Mouse (Mus musculus): ENCODE measurements around the gene Six1. TPM values are rescaled to one million over a fixed set of nuclear protein-coding genes. Genes with fewer than 3 reads are reported as not detected.

Six1 gene
- polyA plus RNA-seq, 1 experiment from 2014 or later = 36.0 TPM

GRCm38 (mm10) chr12:73046607-73047180, 7.0 kb downstream of the Six1 start:
- peak overlapping the region; percentile 78; the same call in 1 of the 2 replicates for H3K27ac ChIP-seq
- peaks cover 13% of the 10 kb centered on the region for H3K4me1 ChIP-seq
- peak; percentile 80 for ATAC-seq (ENCODE audit: low FRiP score)
- no peaks in the 10 kb centered on the region for H3K9me3 ChIP-seq (replicated peaks)
- WGBS = 0% methylated on average over 38 of the region's 38 CpGs
- H3K4me2 ChIP-seq (replicated peaks) = peak overlapping the region; percentile 51
- peak overlapping the region; percentile 72 for H3K9ac ChIP-seq
- H3K4me3 ChIP-seq = peak overlapping the region; percentile 43
- no peaks in the 10 kb centered on the region for H3K36me3 ChIP-seq
- H3K27me3 ChIP-seq = peaks cover 87% of the 10 kb centered on the region

DNA sequence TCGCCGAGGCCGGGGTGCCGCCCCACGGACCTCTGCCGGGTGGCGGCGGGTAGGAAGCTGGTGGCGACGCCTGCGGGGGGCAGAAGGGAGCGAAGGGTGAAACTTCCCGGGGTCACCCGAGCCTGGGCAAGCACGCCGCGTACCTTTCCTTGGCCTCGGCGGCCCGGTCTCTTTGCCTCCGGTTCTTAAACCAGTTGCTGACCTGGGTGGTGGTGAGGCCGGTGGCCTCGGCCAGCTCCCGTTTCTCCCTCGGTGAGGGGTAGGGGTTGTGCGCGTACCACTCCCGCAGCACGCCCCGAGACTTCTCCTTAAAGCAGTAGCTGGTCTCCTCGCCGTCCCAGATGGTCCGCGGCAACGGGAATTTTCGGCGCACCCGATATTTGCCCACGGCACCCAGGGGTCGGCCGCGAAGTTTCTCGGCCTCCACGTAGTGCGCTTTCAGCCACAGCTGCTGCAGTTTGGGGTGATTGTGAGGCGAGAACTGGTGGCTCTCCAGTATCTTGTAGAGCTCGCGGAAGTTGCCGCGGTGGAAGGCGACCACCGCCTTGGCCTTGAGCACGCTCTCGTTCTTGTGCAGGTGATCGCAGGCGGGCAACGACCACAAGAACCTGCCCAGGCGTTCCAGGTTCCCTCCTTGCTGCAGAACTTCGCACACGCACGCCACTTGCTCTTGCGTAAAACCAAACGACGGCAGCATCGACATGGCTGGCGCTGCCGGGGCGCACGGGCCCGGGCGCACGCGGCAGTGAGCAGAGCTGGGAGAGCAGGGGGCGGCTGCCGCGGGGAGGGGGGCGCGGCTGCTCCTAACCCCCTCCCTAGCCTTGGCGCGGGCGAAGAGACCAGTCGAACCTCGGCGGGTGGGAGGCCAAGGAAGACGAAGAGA, 7.7 kb downstream of the Six1 start:
- Histone ChIP-seq H3K27ac (peak overlapping the region; percentile 78), H3K27me3 (peaks cover 89% of the 10 kb centered on the region), H3K9me3 (replicated peaks) (no peaks in the 10 kb centered on the region), H3K4me3 (peak overlapping the region; percentile 43), H3K4me2 (replicated peaks) (peak overlapping the region; percentile 51), H3K4me1 (peaks cover 13% of the 10 kb centered on the region), H3K9ac (peak overlapping the region; percentile 72), H3K36me3 (no peaks in the 10 kb centered on the region)
- ATAC-seq (ENCODE audit: low FRiP score) = no peak; the same call in 1 of the 2 replicates
- WGBS = under 1% methylated on average over 84 of the region's 85 CpGs

DNA sequence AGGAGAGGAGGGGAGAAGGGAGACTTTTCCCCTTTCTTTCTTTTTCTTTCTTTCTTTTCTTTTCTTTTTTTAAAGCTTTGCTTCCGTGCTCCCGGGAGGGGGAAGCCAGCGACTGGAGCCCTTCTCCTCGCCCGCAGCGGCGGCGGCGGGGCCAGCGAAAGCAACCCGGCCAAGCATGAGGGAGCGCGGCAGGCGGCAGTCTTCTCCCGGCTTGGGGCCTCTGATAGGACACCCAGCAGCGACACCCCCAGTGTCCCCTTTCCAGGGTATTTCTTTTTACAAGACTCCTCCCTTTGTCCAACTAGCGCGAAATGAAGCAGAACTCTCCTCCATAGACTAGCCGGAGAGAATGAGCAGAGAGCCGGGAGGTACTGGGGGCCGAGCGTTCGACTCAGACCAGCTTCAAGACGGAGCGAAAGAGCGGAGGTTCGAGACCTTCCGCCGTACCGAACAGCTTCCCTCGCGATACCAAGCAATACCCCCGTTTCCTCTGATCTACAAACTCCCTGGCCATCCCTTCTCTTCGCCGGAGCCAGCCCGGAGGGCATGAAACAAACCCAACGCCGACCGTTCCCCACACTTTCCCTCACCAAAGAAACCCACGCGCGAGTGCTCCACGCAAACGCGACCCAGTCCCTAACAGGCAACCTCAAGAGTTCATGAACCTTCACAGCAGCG, 8.5 kb downstream of the Six1 start:
- under 1% methylated on average over 44 of the region's 46 CpGs for WGBS
- peak overlapping the region; percentile 43 for H3K4me3 ChIP-seq
- H3K27ac ChIP-seq = peak overlapping the region; percentile 78
- H3K27me3 ChIP-seq = peaks cover 89% of the 10 kb centered on the region
- no peak for ATAC-seq (ENCODE audit: low FRiP score)
- H3K36me3 ChIP-seq = no peaks in the 10 kb centered on the region
- no peaks in the 10 kb centered on the region for H3K9me3 ChIP-seq (replicated peaks)
- peak overlapping the region; percentile 72 for H3K9ac ChIP-seq
- H3K4me1 ChIP-seq = peaks cover 13% of the 10 kb centered on the region
- peak overlapping the region; percentile 51 for H3K4me2 ChIP-seq (replicated peaks)

DNA sequence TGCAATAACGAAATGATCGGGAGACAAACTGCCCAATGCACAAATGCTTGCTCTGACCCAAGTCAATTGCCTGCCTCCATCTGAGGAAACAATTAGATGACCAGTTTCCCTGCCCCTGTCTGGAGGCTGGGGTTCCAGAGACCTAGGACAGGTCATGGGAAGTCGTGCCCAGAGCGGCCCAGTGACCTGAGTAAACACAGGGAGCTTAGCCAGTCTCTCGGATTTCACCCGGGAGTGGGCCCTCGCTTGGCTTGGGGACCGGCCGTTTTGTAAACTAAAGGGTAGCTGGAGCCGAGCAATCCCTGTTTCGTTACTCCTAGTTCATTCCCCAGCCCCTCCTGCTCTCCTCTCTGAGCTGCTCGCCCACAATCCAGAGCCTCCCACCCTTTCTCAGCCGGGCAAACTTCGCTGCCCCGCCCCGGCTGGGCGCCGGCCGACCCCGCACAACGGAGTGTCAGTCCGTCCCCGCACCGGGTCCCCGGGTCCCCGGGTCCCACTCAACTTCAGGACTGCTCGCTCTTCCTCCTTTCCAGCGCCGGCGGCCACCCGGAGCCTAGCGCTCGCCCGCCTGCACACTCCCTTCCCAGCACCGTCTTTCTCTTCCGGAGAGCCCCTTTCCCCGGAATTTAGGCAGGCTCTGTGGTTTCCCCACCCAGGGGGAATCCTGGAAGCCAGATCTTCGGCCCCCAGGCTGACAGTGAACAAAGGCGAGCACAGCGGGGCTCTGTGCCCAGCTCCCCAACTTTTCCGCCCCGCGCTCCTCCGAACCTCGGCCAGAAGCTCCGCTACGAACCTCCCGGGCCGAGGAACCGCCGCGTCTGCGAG, 9.3 kb downstream of the Six1 start:
- H3K4me2 ChIP-seq (replicated peaks) = peak overlapping the region; percentile 51
- H3K9me3 ChIP-seq (replicated peaks) = no peaks in the 10 kb centered on the region
- peak overlapping the region; percentile 43 for H3K4me3 ChIP-seq
- peaks cover 13% of the 10 kb centered on the region for H3K4me1 ChIP-seq
- under 1% methylated on average over 48 of the region's 53 CpGs for WGBS
- ATAC-seq (ENCODE audit: low FRiP score) = no peak
- no peaks in the 10 kb centered on the region for H3K36me3 ChIP-seq
- H3K27me3 ChIP-seq = peaks cover 89% of the 10 kb centered on the region
- H3K27ac ChIP-seq = peak overlapping the region; percentile 78
- H3K9ac ChIP-seq = peak overlapping the region; percentile 72

DNA sequence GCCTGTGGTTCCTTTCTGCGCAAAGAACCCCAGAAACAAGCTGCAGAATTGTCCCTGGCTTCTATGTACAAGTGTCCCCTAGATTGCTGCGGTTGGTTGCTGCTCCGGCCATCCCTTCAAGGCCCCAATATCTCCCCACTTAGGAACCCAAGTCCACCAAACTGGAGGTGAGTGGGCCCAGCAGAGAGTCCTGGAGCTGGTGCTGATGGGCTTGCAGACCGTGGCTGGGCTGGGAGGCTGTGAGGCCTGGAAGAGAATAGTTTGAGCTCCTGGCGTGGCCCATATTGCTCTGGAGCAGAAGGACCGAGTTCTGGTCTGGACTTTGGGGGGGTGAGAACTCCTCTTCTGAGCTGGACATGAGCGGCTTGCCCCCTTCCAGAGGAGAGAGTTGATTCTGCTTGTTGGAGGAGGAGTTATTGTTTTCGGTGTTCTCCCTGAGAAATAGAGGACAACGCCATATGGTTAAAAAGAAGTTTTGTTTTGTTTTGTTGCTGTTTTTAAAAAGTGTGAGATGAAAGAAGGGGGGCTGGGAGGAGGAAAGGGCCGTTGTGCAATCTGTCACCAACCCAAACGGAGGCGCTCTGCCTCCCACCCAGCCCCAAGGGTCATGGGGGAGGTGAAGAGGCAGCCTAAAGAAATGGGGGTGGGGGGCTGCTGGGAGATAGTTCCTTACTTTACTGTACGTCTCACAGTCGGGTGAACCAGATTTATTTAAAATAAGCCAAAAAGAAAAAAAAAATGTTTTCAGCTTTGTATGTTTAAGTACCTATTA, 10.1 kb downstream of the Six1 start:
- Histone ChIP-seq H3K27ac (no peak overlapping the region), H3K4me3 (peak overlapping the region; percentile 43), H3K36me3 (no peaks in the 10 kb centered on the region), H3K4me1 (peaks cover 13% of the 10 kb centered on the region), H3K27me3 (peaks cover 89% of the 10 kb centered on the region), H3K9ac (peak overlapping the region; percentile 56), H3K9me3 (replicated peaks) (no peaks in the 10 kb centered on the region), H3K4me2 (replicated peaks) (peak overlapping the region; percentile 51)
- ATAC-seq (ENCODE audit: low FRiP score) = no peak
- 2% methylated on average over 14 of the region's 14 CpGs for WGBS

GRCm38 (mm10) chr12:73042903-73043302, 10.8 kb downstream of the Six1 start:
- Histone ChIP-seq H3K27ac (no peak overlapping the region), H3K27me3 (peaks cover 89% of the 10 kb centered on the region), H3K4me3 (peak overlapping the region; percentile 43), H3K36me3 (no peaks in the 10 kb centered on the region), H3K9ac (peak overlapping the region; percentile 56), H3K4me1 (peaks cover 13% of the 10 kb centered on the region), H3K4me2 (replicated peaks) (peak overlapping the region; percentile 51), H3K9me3 (replicated peaks) (no peaks in the 10 kb centered on the region)
- 2% methylated on average over 2 of the region's 2 CpGs for WGBS
- ATAC-seq (ENCODE audit: low FRiP score) = no peak

DNA sequence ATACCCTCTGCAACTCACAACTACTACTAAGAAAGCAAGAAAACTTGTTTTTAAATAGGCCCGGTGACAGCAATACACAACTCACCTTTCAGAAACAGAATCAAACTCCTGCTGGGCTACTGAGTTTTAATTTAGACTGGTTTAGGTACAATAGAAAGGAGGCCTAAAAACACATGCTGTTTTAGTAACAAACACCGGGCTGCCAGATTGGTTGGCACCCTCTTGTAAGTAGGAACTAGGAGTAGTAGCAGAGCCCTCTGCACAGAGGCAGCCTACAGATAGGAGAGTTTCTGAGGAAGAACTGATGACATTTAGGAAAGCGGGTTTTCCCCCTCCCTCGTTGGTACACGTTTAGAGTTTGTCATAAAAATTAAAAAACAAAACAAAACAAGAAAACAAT, 11.3 kb downstream of the Six1 start:
- 2% methylated on average over 5 of the region's 5 CpGs for WGBS
- H3K4me1 ChIP-seq = peaks cover 13% of the 10 kb centered on the region
- peaks cover 89% of the 10 kb centered on the region for H3K27me3 ChIP-seq
- no peak overlapping the region; the same call in 1 of the 2 replicates for H3K27ac ChIP-seq
- no peak for ATAC-seq (ENCODE audit: low FRiP score)
- H3K4me2 ChIP-seq (replicated peaks) = peak overlapping the region; percentile 51
- no peaks in the 10 kb centered on the region for H3K36me3 ChIP-seq
- no peaks in the 10 kb centered on the region for H3K9me3 ChIP-seq (replicated peaks)
- peak overlapping the region; percentile 26 for H3K4me3 ChIP-seq
- H3K9ac ChIP-seq = peak overlapping the region; percentile 27; the same call in 1 of the 2 replicates

DNA sequence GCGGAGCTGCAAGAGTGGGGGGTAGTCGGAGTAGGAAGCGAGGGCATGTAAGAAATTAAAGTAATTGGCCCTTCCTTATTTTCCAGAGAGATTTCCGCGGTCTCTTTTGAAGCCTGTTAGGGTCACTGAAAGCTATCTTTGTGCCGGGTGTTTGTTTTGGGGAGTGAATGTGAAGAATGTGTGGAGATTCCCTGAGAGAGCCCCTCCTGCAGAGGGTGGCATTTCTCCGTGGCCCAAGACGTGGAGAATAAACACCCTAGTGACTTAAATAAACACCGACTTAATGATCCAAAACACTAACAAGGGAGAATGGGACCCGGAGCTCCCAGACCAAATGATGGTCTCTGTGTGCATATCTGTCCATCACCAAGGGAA, 12.4 kb downstream of the Six1 start:
- no peak for ATAC-seq (ENCODE audit: low FRiP score)
- Histone ChIP-seq H3K4me3 (peak overlapping the region; percentile 27), H3K9ac (peak overlapping the region; percentile 28; the same call in 1 of the 2 replicates), H3K36me3 (no peaks in the 10 kb centered on the region), H3K27me3 (peaks cover 84% of the 10 kb centered on the region), H3K27ac (0 out of 2 replicates have a peak overlapping the region, but pooled peaks have one; percentile 41), H3K9me3 (replicated peaks) (no peaks in the 10 kb centered on the region), H3K4me1 (peaks cover 6% of the 10 kb centered on the region), H3K4me2 (replicated peaks) (peak overlapping the region; percentile 47)
- under 1% methylated on average over 10 of the region's 10 CpGs for WGBS

DNA sequence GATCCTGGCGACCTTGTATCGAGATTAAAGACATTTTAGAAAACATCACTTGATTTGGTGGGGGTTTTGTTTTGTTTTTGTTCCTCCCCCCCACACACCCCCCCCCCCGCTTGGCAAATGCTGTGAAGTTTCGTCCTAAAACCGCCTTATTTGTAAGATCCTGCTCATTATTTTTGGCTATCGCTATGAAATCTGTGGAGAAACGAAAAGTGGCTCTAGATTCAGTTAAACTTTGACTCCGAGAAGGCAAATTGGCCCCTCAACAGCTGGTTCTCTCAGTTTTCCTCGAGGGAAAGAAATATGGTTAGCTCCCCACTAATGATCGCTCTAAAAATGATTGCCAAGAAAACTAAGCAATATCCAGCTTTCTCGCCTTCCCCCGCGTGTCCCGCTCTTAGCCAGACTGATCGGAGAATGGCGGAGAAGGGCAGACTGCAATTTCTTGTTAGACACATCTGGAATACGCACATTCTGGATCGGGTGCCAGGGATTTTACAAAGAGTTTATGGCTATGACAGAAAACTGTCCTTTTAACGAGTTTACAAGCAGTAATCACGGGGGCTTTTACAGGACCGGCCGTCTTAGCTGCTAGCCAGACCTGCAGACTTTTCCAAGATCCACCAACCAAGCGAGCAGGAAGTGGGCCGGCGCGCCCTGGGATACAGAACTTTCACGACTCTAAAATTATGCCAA, 13.0 kb downstream of the Six1 start:
- Histone ChIP-seq H3K27ac (peak overlapping the region; percentile 41), H3K4me1 (peaks cover 4% of the 10 kb centered on the region; the same call in 1 of the 2 replicates), H3K36me3 (no peaks in the 10 kb centered on the region), H3K4me3 (peak overlapping the region; percentile 27), H3K27me3 (peaks cover 84% of the 10 kb centered on the region), H3K9ac (peak overlapping the region; percentile 53), H3K4me2 (replicated peaks) (peak overlapping the region; percentile 47), H3K9me3 (replicated peaks) (no peaks in the 10 kb centered on the region)
- WGBS = 1% methylated on average over 27 of the region's 27 CpGs
- ATAC-seq (ENCODE audit: low FRiP score) = no peak

DNA sequence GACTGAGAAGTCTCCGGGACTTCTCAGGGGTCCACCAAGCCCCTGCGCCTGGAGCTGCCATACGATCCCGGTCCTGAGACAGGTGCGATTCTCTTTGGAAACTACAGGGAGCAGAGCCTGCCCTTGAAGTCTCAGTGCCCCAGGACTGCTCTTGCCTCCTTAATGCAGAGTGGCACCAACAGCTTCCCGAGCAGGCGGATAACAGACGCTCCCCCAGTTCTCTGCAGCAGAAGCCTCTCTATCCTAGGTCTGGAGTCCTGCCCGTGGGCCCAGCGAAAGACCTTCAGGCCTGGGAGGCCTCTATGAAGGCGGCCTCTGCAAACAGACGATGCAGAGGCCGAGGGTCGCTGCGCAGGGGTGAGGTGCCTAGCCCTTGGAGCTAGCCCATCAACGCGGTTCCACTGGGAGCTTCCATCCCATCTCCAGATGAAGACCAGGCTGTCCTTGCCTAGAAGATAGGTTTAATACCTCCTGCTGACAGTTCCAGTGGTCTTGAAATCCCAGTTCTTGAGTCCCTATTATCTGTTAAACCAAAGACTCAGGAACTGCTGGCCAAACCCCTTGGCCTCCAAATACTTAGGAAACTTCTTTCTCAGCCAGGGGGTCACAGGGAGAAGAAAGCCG, 13.6 kb downstream of the Six1 start:
- peaks cover 84% of the 10 kb centered on the region for H3K27me3 ChIP-seq
- ATAC-seq (ENCODE audit: low FRiP score) = no peak
- 2% methylated on average over 18 of the region's 18 CpGs for WGBS
- H3K4me3 ChIP-seq = peak overlapping the region; percentile 27
- H3K9me3 ChIP-seq (replicated peaks) = no peaks in the 10 kb centered on the region
- peak overlapping the region; percentile 66 for H3K27ac ChIP-seq
- H3K4me2 ChIP-seq (replicated peaks) = peak overlapping the region; percentile 47
- peaks cover 8% of the 10 kb centered on the region for H3K4me1 ChIP-seq
- H3K9ac ChIP-seq = peak overlapping the region; percentile 53
- H3K36me3 ChIP-seq = no peaks in the 10 kb centered on the region

Data from hindbrain, embryonic 12.5 days (tissue).